Mouse (Mus musculus) neutrophil, adult 5-6 weeks (primary cell): ENCODE data around the gene Arhgap9. TPM values are rescaled to one million over a fixed set of nuclear protein-coding genes. Genes with fewer than 3 reads are reported as not detected.
"Not testable (repeated sequence)": the region's sequence is repeated elsewhere in the genome, so short reads cannot be mapped to it uniquely, and the experiment has no call there.

Experiments
- ATAC-seq: fragments of 151-379, 151-347 bp; 2 replicates; pipeline ENCODE4 v1.8.0; 2017; ENCODE audit warnings: mild to moderate bottlenecking, moderate TSS enrichment; ENCODE audit not compliant: insufficient number of reproducible peaks, poor library complexity, low FRiP score, severe bottlenecking; ENCODE audit errors: extremely low read depth
- total RNA-seq: library from RNA; stranded (forward); fragments of 200-1000 nt; gene quantifications from 2 replicates; pipeline ENCODE4 v1.2.3, GENCODE M21; 2017

The Arhgap9 gene
- total RNA-seq, 1 experiment from 2014 or later = 150 TPM

DNA sequence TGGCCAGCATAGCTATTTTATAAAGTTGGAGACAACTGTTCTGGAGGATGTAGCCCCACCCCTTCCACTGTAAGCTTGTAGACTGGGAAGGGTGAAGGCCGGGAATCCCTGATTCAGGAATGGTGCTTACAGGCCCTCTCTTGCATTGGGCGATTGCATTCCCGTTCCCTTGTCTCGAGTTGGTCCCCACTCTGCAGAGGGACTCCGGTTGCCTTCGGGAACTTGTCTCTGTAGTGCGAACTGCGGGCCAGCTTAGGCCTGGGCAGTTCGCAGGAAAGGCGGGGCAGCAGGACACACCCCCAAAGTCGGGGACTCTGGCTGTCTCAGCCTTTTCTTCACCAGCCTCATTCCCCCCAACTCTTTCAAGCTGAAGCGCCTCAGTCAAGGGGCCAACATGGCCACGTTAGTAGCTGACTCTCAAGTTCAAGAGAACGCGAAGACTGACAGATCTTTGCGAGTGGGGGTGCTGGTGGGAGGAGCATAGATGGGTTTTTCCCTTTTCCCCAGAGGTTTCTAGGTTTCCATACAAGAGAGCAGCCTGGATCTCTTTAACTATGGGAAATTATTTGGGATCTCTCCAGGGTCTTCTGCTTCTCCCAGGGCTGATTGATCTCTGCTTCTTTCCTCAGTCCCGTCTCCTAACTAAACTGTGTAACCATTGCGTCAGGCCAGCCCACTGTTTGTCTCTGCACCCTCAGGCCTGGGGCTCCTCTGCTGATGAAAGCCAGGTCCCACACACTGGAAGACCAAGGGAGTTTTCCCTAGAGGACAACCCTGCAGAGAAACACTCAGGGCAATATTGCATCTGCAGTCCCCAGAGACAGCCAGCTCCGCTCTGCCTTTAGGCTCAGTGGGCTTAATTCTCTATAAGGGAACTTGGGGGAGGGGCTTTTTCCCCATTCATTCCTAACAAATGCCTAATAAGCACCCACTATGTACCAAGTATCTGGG, 30.6 kb upstream of the Arhgap9 start:
- ATAC-seq = no peak

DNA sequence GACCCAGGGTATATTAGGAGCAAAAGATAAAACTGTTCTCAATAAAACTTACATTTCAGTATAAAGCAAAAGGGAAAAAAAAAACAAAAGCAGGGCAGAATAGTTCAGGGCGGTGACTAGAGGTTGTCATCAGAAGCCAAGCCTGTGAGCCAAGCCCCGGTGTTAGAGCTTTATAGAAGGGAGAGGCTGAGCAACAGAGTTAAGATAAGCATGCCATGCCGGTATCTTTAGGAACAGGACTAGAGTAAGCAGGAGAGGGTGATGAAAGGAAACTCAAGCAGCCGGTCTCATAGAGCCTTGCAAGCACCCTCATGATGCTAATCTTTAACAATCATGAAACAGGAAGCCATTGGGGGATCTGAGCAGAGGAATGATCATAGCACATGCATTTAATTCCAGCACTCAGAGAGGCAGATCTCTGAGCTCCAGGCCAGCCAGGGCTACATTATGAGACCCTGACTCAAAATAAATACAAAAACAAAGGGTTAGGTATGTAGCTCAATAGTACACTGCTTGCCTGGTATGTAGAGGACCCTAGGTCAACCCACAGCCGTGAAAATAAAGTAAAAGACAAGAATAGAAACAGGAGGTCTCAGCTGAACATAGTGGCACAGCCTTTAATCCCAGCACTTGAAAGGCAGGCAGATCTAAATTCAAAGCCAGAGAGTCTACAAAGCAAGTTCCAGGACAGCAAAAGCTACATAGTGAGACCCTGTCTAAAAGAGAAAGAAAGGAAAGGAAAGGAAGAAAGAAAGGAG, 29.7 kb upstream of the Arhgap9 start:
- ATAC-seq = no peak

DNA sequence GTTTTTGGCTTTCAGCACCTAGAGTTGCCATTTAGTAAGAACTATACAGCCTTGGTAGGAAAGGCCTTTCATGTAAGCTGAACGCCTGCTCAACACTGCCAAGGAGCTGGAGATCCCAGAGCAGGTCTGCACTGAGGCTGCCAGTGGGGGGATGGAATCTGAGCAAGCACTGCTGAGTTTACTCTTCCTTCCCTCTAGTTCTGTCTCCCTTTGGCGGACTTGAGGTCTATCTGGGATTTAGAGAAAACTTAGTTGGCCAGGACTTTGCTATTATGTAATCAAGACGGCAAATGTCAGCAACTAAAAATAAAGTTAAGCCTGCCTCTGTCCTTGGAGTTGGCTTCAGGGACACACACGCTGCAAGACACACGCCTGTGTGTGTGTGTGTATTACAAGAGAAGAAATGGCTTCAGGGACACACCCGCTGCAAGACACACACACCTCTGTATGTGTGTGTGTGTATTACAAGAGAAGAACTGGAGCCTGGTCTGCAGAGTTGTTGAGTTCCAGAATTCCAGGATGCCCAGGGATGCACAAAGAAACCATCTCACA, 28.7 kb upstream of the Arhgap9 start:
- ATAC-seq = no peak

DNA sequence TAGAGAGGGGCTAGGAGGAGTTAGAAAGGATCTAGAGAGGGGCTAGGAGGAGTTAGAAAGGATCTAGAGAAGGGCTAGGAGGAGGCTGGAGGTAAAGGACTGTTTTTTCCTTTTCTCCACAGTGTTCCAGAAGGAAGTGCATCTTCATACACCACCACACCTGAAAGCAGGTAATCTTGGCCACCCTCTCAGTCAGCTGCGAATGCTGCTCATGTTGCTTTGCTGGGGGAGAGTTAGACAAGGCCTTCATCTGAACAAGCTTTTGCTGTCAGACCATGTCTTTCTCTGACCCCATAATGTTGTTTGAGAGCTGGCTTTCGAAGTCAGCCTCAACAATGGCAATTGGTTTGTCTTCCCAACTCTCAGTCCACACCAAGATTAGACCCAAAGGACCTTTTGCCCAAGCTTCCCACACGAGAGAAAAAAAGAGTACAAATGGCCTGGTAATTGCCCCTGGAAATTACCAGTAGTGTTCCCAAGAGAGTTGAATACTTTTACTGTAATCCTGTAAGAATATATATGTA, 28.1 kb upstream of the Arhgap9 start:
- ATAC-seq = no peak

DNA sequence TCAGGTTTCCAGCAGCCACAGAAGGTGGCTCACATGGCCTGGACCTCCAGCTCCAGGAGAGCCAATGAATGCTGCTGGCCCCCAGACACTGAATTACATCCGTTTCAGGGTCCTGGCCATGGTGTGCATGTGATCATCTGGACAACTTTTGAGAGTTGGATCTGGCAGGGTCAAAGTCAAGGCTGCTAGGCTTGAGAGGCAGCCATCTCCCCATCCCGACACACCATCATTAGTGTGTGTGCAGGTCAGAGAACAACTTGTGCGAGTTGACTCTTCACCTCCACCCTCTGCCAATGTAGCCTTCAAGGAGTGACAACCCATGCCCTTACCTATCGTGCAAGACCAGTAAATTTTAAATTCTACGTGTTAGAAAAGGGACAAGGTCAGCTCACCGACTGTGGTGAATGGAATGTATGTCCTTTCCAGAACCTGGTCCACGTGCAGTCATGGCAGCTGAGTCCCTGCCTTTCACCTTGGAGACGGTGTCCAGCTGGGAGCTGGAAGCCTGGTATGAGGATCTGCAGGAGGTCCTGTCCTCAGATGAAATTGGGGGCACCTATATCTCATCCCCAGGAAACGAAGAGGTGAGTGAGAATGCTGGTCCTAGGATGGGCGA, 26.8 kb upstream of the Arhgap9 start:
- no peak for ATAC-seq

DNA sequence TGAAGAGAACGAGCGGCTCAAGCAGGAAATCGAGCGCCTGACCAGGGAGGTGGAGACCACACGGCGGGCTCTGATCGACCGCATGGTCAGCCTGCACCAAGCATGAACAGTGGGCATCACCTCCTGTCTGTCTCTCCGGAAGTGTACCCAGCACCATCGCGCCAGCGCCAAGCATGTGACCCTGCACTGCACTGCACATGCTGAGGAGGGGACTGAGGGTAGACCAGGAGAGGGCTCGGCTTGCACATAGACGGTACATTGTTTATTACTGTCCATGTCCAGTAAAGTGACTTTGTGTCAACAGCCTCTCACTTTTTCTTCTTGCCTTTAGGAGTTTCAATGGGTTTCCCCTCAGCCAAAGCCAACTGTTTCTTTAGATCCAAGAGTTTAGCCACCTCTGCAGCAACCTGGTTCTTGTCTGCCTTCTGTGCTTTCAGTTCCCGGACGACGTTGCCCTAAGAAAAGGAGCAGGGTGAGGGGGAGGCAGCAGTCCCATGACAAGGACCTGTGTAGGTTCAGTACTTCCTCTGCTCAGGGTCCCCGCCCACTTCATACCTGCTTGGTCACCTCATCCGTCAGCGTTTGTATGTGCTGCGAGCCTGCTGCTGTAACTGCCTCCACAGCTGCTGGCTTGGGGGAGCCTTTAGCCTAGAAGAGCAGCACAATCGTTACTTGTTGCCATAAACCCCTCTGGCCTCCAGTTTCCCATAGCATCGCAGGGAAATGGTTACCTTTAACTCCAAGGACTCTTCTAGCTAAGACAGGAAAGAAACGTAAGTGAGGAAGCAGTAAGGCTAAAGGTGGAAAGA, 25.6 kb upstream of the Arhgap9 start:
- ATAC-seq = no peak

DNA sequence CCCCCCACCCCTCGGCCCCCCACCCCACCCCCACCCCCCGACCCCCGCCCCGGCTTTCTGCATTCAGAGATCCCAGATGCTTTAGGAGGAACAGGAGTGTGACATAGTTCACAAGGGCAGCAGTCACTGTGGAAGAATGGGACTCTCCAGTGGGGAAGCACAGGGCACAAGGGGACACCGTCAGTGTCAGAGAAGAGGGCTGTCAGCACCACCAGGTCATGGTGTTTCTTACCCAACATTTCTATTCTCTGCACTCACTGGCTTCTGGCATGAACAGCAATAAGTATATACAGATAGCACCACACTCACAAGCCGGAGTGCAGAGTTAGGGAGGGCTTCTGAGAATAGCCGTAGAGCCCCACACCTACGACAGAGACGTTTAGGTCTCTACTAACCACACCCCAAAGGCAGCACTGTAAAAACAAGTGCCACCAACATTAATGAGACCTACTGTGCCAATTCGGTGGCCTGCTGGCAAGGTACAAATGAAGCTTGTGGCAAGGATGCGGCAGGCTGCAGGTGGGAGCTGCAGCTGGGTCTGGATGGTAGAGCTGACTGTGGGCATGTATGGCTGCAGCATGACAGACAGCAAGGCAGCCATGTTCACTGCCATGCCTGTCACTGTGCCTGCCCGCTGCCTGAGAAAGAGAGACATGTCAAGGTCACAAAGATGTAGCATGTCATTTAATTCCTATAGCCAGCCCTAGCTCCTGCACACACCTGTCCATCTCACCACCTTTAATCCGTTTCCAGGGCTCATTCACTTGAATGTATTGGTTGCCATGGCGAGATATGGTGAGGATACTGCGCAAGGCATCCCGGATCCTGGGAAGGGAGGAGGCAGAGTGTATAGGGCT, 24.5 kb upstream of the Arhgap9 start:
- ATAC-seq = no peak; the same call in 1 of the 2 replicates

DNA sequence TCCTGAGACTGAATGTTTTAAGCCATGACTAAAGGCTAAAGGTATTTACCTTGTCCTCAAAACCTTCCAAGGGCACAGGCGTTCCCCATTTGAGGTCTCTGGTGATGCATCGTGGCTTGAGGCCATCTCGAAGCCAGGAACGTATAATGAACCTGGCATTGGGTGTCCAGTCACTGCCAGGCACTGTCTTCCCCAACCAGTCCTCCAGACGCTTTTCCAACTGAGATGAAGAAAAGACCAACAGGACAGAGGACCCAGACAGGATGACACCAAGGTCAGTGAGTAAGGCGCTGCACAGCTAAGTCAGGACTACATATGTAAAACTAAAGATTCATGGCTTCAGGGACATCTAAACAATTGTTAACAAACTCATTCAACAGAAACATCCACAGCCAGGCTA, 21.4 kb upstream of the Arhgap9 start:
- ATAC-seq = no peak

DNA sequence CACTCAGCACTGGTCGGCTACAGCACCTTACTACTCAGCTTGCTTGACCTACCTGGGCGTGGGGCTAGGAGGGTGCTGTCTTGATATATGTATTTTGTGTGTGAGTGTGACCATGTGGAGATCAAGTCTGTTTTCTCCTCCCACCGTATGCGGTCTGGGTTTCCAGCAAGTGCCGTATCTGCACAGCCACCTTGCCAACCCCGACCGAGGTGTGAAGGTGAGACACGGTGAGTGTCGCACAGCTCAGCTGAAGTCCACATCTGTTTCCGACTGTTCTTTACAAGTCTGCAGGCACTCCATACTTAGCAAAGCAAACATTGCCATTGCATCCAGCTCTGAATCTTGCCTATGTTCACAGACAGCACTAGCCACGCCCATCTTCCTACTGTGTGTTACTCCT, 18.6 kb upstream of the Arhgap9 start:
- no peak for ATAC-seq

DNA sequence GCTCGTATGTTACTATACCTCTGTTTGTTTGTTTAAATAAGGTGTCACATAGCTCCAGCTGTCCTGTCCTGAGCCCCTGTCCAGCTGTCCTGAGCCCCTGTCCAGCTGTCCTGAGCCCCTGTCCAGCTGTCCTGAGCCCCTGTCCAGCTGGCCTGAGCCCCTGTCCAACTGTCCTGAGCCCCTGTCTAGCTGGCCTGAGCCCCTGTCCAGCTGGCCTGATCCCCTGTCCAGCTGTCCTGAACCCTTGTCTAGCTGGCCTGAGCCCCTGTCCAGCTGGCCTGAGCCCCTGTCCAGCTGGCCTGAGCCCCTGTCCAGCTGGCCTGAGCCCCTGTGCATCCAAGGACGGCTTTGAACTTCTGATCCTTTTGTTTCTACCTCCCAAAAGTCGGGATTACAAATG, 12.6 kb upstream of the Arhgap9 start:
- not testable (repeated sequence) for ATAC-seq

DNA sequence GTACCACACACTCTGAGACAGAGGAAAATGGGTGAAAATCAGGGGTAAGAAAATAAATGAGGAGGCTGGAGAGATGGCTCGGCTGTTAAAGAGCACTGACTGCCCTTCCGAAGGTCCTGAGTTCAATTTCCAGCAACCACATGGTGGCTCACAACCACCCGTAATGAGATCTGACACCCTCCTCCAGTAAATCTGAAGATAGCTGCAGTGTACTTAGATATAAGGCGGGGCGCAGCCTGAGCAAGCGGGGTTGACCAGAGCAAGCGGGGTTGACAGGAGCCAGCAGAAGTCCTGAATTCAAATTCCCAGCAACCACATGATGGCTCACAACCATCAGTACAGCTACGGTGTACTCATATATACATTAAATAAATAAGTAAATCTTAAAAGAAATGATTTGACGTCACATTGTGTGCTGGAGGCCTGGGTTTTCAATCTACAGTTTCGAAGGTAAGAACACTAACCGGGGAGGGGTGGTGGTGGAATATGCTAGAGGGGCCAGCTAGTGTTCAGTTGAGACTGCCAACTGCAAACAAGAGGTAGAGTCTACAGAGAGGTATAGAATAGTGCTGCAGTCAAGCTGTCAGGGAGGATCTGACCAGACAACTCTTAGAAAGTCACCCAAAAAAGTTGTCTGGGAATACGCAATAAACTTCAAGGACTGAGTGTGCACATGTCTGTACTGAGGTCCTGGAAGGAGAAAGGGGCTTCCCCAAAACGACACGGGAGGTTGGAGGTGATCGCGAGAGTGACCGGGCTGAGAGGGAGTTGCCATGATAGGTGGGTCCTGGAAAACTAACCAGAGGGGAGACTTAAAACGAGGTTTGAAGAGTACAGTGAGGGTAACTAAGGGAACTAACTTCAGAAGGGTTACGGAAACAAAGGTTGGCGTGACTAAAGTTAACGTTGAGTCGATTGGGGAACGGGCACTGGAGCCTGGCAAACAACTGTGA, 11.0 kb upstream of the Arhgap9 start:
- ATAC-seq = no peak

DNA sequence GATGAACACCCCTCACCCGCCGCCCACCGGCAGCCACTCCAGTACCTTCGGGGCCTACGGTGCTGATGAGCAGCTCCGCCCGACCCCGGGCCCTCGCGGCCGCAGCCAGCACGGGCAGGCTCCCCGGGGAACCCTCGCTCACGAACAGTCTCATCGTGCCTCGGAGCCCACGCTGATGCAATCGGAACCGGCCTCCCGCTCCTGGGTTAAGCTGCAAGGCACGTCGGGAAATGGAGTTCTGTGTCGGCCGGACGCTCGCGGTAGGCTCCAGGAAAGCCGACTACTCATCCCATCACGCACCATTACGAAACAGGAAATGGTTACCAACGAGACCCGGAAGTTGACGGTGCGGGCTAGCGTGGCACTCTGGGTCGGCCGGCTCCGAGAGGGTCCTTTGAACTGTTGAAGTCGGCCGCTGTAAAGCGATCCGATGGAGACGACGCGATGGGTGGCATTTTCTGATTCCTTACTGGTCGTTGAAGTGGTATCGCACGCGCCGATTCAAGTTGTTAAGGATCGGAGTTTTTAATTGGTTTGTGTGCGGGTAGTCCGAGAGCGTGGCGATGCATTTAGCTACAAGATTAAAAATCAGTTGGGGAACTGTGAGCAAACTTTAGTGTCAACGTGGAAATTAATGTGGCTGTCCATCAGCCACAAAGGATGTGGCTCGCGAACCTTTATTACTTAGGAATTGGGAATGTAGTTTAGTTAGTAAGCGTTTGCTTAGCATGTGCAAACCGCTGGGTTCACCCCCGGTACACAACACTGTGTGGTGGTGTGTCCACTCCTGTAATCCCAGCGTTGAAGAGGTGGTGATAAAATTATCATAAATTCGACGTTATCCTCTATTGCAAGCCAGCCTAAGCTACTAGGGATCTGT, 10.0 kb upstream of the Arhgap9 start, which contains the start of gene Mars:
Gene Mars (minus strand): TSS at position 311 of the 880 bp plus-strand sequence.
- peak; percentile 93 for ATAC-seq

DNA sequence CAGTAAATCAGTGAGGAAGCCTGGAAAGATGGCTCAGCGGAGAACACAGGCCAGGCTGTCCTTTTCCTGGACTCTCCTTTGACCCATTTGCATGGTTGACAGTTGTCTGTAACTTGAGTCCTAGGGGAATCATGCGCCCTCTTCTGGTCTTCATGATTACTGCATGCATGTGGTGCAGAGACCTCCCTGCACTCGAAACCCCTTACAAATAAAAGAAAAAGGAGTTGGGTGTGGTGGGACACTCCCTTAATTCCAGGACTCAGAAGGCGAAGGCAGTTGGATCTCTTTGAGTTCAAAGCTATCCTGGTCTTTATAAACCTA, 9.4 kb upstream of the Arhgap9 start:
- peak; percentile 73 for ATAC-seq

DNA sequence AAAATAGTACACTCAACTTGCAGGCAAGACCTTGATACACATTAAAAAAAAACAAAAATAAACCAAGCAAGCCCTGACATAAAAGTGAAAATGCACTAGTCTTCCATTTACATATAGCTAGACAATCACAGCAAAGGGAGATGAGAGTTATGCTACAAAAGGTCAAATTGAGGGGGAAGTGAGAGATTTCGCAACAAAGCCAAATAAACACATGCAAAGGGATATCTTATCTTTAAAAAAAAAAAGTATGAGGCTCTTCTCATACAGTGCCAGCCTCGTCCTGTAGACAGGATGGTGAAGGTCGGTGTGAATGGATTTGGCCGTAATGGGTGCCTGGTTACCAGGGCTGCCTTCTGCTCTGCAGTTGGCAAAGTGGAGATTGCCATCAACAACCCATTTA, 8.9 kb upstream of the Arhgap9 start:
- ATAC-seq = no peak

DNA sequence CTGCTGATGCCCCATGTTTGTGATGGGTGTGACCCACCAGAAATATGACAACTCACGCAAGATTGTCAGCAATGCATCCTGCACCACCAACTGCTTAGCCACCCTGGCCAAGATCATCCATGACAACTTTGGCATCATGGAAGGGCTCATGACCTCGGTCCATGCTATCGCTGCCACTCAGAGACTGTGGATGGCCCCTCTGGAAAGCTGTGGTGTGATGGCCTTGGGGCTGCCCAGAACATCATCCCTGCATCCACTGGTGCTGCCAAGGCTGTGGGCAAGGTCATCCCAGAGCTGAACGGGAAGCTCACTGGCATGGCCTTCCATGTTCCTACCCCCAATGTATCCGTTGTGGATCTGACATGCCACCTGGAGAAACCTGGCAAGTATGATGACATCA, 8.2 kb upstream of the Arhgap9 start:
- ATAC-seq = not testable (repeated sequence)

DNA sequence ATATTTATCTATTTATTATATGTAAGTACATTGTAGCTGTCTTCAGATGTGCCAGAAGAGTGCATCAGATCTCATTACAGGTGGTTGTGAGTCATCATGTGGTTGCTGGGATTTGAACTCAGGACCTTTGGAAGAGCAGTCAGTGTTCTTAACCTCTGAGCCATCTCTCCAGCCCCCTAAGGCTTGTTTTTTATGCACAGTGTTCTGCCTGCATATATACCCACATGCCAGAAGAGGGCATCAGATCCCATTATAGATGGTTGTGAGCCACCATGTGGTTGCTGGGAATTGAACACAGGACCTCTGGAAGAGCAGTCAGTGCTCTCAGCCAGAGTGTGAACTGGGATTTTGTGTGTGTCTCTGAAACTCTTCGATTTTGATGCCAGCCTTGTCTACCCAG, 6.8 kb upstream of the Arhgap9 start:
- ATAC-seq = not testable (repeated sequence)
